Mouse (Mus musculus) heart, embryonic 11.5 days (tissue): ENCODE measurements around the gene Pram1. TPM values are rescaled to one million over a fixed set of nuclear protein-coding genes. Genes with fewer than 3 reads are reported as not detected.

ENCODE experiments used
- ATAC-seq: fragments of 200-750 bp; cut with Nextera tagmentation; replicated peaks from 2 replicates; pipeline ENCODE4 v1.8.0; 2017; ENCODE audit warnings: moderate library complexity; ENCODE audit not compliant: insufficient number of reproducible peaks, low FRiP score, low TSS enrichment
- H3K27ac ChIP-seq: fragments of 300-500 bp; sonication (generic); 2 replicates; pipeline ENCODE4 v1.5.1; 2014; ENCODE audit warnings: mild to moderate bottlenecking, low read depth, low read length
- H3K27me3 ChIP-seq: fragments of 300-500 bp; sonication (generic); 2 replicates; pipeline ENCODE4 v1.6.1; 2014; ENCODE audit warnings: mild to moderate bottlenecking, low read length, mixed read lengths; ENCODE audit not compliant: control insufficient read depth, insufficient read depth
- H3K36me3 ChIP-seq: fragments of 300-500 bp; sonication (generic); 2 replicates; pipeline ENCODE4 v1.6.1; 2014; ENCODE audit warnings: mild to moderate bottlenecking, low read length, moderate library complexity, mixed read lengths; ENCODE audit not compliant: control insufficient read depth, insufficient read depth
- H3K4me1 ChIP-seq: fragments of 300-500 bp; sonication (generic); 2 replicates; pipeline ENCODE4 v1.6.1; 2014; ENCODE audit warnings: low read length; ENCODE audit not compliant: control insufficient read depth, insufficient read depth
- H3K4me2 ChIP-seq: fragments of 300-500 bp; sonication (generic); 2 replicates; pipeline ENCODE4 v1.6.1; 2014; ENCODE audit warnings: mild to moderate bottlenecking, moderate library complexity
- H3K4me3 ChIP-seq: fragments of 300-500 bp; sonication (generic); 2 replicates; pipeline ENCODE4 v1.5.1; 2014; ENCODE audit warnings: low read depth, low read length
- H3K9ac ChIP-seq: fragments of 300-500 bp; sonication (generic); 2 replicates; pipeline ENCODE4 v1.6.1; 2014; ENCODE audit warnings: mild to moderate bottlenecking, low read depth, low read length, moderate library complexity
- H3K9me3 ChIP-seq: fragments of 300-500 bp; sonication (generic); replicated peaks from 2 replicates; pipeline ENCODE4 v1.6.1; 2016; ENCODE audit warnings: low read length; ENCODE audit not compliant: control insufficient read depth
- WGBS: fragments of 180-500 bp; shearing (Covaris S2); extraction: QIAGEN DNeasy Blood & Tissue Kit; methylation state at CpG from one replicate; pipeline ENCODE4 v1.1.7; 2014; ENCODE audit not compliant: insufficient replicate concordance; 5-methylcytosine and 5-hydroxymethylcytosine counted together
- polyA plus RNA-seq: library from polyadenylated mRNA; unstranded; fragments of >200 nt; fragmentation: Nextera tagmentation; extraction: Ambion mirVana; gene quantifications from 2 replicates; pipeline ENCODE4 v1.2.1, GENCODE M21; 2014

The Pram1 gene
- polyA plus RNA-seq, 1 experiment from 2014 or later = 0.43 TPM

DNA sequence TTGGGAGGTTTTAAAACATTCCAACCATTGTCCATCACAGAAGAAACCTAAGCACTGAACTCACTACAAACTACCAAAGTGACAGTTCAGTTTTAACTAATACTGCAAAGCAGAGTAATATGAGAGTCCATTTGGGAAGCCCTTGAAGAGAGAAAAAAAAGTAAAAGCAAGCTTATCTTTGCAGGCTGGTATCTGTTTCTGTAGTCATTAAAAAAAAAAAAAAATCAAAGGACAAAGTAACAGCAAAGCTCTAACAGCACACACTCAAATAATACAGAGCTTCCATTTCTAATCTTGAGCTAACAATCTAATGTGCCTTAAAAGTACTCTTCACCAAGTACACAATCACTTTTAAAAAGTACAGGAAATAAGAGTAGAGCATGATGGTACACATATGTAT is 43.9 kb downstream of the Pram1 start:
- Histone ChIP-seq H3K27ac (no peak overlapping the region), H3K36me3 (peaks cover 5% of the 10 kb centered on the region; the same call in 1 of the 2 replicates), H3K27me3 (no peaks in the 10 kb centered on the region), H3K9me3 (no peaks in the 10 kb centered on the region), H3K4me2 (no peak overlapping the region; the same call in 1 of the 2 replicates), H3K4me1 (peaks cover 22% of the 10 kb centered on the region), H3K4me3 (no peak overlapping the region), H3K9ac (no peak overlapping the region)
- ATAC-seq = no peak

DNA sequence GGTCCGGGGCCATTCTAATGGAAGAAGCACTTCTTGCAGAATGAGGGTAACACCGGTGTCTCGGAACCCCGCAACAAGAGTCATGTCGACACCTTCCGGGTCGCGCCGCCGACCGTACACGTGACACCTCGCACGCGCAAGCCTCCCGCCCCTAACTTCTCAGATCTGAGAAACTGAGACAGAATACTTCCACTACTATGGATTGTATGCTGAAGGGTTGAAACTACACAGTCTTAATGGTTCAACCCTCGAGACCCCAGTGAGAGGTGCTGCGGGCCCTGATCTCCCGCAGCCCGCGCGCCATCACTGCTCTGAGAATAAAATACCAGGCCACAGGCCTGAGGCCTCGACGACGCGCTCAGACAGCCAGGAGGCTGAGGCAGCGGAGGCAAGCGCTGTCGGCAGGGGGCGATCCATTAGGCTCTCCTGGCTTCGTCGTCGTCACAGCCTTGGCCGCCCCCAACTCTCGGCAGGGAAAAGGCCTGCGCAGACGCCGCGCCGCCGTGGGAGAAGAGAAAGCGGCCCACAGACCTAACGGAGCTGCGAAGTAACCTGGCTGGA is 46.9 kb downstream of the Pram1 start:
- Histone ChIP-seq H3K4me3 (peak overlapping the region; percentile 83), H3K4me2 (peak overlapping the region; percentile 97), H3K9me3 (no peaks in the 10 kb centered on the region), H3K27me3 (no peaks in the 10 kb centered on the region), H3K36me3 (no peaks in the 10 kb centered on the region; the same call in 1 of the 2 replicates), H3K4me1 (peaks cover 22% of the 10 kb centered on the region), H3K27ac (peak overlapping the region; percentile 96), H3K9ac (peak overlapping the region; percentile 100)
- ATAC-seq = peak; percentile 67
- under 1% methylated on average over 44 of the region's 44 CpGs for WGBS

DNA sequence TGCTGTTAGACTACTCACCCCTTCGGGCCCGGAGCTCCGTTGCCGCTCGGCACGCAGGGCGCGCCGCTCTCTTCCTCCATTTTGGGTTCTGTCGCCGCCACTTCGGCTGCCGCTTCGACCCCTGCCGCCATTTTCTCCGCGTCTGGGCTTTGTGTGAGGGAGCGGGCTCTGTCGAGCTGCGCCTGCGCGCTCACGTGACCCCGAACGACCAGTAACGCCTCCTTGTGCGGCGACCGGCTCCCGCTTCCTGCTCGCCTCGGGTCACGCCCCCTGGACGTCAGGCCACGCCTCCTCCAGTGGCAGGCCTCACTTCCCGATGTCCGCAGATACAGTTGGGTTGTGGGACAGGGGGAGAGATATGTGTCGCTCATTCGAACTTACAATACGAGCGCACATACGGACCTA is 47.4 kb downstream of the Pram1 start:
- no peaks in the 10 kb centered on the region; the same call in 1 of the 2 replicates for H3K36me3 ChIP-seq
- ATAC-seq = peak; percentile 96
- peak overlapping the region; percentile 97 for H3K4me2 ChIP-seq
- H3K9me3 ChIP-seq = no peaks in the 10 kb centered on the region
- peaks cover 22% of the 10 kb centered on the region for H3K4me1 ChIP-seq
- no peaks in the 10 kb centered on the region for H3K27me3 ChIP-seq
- WGBS = 0% methylated on average over 42 of the region's 42 CpGs
- H3K27ac ChIP-seq = peak overlapping the region; percentile 96
- peak overlapping the region; percentile 83 for H3K4me3 ChIP-seq
- peak overlapping the region; percentile 100 for H3K9ac ChIP-seq

DNA sequence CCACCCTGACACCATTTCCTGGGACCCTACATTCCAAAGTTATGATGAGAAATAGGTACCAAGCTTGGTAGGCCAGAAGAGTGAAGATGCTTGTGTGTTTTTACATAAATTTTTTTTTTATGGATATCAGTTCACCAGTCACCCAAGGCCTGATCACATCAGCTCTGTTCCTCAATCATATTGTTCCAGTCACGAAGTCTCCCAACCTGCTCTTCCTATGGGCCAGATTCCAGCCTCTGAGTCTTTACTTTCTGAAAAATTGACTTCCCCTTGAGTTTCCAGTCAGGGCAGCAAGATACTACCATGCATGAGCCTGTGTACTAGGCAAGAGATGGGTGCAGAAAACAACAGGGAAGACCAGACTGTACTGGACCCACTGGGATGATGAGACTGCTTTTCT is 48.9 kb downstream of the Pram1 start, which contains the start of gene Hnrnpm:
Gene Hnrnpm, minus strand, starts transcription at position 101 of the 400 bp plus-strand sequence.
- Histone ChIP-seq H3K36me3 (peaks cover 1% of the 10 kb centered on the region), H3K27ac (no peak within 1 kb of the TSS), H3K27me3 (no peaks in the 10 kb centered on the region), H3K4me1 (peaks cover 22% of the 10 kb centered on the region), H3K4me3 (peak within 1 kb of the TSS; percentile 83), H3K9ac (peak within 1 kb of the TSS; percentile 100; the same call in 1 of the 2 replicates), H3K4me2 (peak within 1 kb of the TSS; percentile 97), H3K9me3 (no peaks in the 10 kb centered on the region)
- ATAC-seq = no peak
- 71% methylated on average over 1 of the region's 1 CpGs for WGBS

Other genes starting within 250 kb of the Pram1 start
- 10.1 and 10.4 TPM in 2 replicates for gene Zfp101, start 243.4 kb upstream of the Pram1 start, polyA plus RNA-seq
- not detected in 2 replicates for gene Actl9, start 205.2 kb upstream of the Pram1 start, polyA plus RNA-seq
- 36.4 and 41.9 TPM in 2 replicates for gene Adamts10, start 113.9 kb upstream of the Pram1 start, polyA plus RNA-seq
- gene Myo1f, start 82.3 kb upstream of the Pram1 start, polyA plus RNA-seq = 0.82 and 1.0 TPM in 2 replicates
- 56.4 and 59.9 TPM in 2 replicates for gene Zfp414, start 9.0 kb upstream of the Pram1 start, polyA plus RNA-seq
- 278 and 323 TPM in 2 replicates for gene Hnrnpm, start 48.8 kb downstream of the Pram1 start, polyA plus RNA-seq
- 73.6 and 83.2 TPM in 2 replicates for gene March2, start 80.6 kb downstream of the Pram1 start, polyA plus RNA-seq
- gene Rab11b, start 122.5 kb downstream of the Pram1 start, polyA plus RNA-seq = 254 and 285 TPM in 2 replicates
- gene Angptl4, start 143.8 kb downstream of the Pram1 start, polyA plus RNA-seq = 7.6 and 10.5 TPM in 2 replicates
- gene Kank3, start 172.5 kb downstream of the Pram1 start, polyA plus RNA-seq = 30.1 and 43.2 TPM in 2 replicates
- 654 and 701 TPM in 2 replicates for gene Rps28, start 186.5 kb downstream of the Pram1 start, polyA plus RNA-seq
- 457 and 481 TPM in 2 replicates for gene Ndufa7, start 186.5 kb downstream of the Pram1 start, polyA plus RNA-seq
- 60.8 and 63.9 TPM in 2 replicates for gene Cd320, start 205.0 kb downstream of the Pram1 start, polyA plus RNA-seq
- not detected in 2 replicates for gene Gm7029, start 235.8 kb downstream of the Pram1 start, polyA plus RNA-seq